Mouse (Mus musculus) lung, adult 18-20 months (tissue): ENCODE measurements around the gene Nenf.

Experiments used
- DNase-seq, 2 experiments: peaks; one replicate each; pipeline ENCODE4 v3.0.0; 2022; ENCODE audit warnings: mixed read lengths in 2 of 2

Gene Nenf

DNA sequence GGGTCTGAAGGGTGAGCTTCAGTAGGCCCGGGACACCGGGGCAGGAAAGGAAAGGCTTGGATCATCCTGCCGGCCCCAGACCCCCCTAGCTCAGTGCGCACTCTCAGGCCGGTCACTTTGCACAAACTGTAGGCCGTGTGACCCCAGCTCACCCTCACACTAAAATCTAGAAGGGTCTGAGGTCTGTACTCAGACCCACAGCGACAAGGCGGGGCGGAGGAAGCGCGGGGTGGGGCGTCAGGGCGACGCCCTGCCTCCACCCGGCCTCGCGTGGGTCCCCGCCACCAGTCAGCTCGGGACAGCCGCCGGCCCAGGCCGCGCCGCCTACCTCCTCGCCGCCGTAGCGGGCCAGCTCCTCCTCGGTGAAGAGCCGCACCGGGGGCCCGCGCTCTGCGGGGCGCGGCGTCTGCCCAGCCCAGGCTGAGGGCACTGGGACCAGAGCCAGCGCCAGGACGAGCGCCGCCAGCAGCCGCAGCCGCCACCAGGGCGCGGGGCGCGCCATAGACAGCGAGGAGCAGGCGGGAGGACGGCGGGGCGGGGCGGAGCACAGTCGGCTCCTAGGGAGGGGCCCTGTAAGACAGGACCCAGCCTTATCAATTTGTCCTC, at the start of gene Nenf:
TSS of gene Nenf (minus strand) at position 604 of the 606 bp plus-strand sequence.
- DNase-seq = peak; percentile 82 to 83

DNA sequence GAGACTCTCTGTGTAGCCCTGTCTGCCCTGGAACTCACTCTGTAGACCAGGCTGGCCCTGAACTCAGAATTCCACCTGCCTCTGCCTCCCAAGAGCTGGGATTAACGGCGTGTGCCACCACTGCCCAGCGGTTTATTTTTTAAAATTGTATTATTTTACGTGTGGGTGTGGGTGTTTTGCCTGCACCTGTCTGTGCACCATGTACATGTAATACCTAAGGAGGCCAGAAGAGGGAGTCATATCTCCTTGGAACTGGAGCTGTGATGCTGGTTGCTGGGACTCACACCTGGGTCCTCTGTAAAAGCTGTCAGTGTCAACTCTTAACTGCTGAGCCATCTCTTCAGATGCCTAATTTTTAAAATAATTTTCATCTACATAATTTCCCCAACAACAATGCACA, 46.5 kb upstream of the Nenf start:
- DNase-seq = peak in 1 of 2 experiments; percentile 28

DNA sequence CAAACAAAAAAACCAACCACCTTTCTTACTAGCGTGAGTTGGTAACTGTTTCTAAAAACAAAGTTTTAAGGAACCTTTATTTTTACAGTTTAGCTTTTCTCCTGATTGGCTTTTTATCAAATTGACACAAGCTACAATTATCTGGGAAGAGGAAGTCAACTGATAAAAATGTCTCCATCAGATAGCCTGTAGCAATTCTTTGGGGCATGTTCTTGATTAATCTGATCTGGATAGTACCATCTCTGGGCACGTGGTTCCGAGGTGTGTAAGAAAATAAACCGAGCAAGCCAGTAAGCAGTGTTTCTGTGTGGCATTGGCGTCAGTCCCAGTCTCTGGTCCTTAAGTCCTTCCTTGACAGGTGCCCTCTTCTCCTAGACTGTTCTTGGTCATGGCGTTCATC, 44.4 kb upstream of the Nenf start:
- DNase-seq = no peak

DNA sequence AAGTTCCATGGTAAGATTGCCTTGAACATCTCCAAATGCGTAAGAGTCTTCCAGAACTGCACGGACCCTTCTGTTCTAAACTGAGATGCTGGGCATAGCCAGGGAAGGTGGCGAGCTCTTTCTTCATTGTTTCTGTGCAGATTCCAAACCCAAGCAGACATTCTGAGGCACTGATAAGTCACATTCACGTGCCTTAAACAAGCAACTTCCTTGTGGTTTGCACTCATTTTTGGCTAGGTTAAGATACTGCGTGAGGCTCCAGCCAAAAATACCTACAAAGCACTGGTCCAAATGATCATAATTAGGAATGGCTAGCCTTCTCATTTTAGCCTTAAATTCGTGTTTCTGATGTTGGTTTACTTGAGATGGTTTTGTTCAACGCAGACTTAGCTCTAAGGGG, 41.5 kb upstream of the Nenf start:
- DNase-seq = no peak

DNA sequence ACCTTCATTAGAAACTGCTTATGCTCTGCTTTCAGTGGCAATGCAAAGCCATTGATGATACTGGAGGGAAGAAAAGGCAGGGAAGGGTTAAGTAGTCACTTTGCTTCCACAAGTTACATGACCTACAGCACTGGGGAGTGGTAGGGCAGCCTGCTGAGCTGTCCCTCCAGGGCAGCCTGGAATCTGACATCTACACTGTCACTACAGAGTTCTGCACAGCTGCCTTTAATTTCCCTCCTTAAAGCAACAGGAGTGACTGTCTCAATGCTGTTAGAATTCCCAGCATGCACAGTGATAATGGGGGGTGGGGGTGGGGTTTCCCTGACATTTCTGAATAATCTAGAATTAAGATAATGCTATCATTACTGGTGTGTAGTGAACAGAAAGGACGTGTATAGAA, 38.9 kb upstream of the Nenf start:
- DNase-seq = no peak

DNA sequence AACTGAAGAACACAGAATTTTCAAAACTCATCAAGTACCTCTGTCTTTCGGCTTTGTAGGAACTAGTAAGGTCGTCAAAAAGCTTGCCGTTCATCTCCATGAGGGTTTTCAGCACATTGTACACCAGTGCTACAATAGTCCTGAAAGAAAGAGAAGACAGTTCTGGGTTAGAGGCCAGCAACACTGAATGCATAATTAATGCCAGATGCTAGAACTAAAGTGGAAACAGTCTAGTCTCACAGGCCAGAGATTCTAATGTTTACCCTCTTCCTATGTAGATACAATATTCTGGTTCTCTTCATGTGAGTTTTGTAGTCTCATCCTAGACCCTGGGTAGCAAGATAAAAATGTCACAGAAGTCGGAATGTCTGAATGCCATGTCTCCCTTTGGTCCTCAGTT, 35.8 kb upstream of the Nenf start:
- DNase-seq = no peak

DNA sequence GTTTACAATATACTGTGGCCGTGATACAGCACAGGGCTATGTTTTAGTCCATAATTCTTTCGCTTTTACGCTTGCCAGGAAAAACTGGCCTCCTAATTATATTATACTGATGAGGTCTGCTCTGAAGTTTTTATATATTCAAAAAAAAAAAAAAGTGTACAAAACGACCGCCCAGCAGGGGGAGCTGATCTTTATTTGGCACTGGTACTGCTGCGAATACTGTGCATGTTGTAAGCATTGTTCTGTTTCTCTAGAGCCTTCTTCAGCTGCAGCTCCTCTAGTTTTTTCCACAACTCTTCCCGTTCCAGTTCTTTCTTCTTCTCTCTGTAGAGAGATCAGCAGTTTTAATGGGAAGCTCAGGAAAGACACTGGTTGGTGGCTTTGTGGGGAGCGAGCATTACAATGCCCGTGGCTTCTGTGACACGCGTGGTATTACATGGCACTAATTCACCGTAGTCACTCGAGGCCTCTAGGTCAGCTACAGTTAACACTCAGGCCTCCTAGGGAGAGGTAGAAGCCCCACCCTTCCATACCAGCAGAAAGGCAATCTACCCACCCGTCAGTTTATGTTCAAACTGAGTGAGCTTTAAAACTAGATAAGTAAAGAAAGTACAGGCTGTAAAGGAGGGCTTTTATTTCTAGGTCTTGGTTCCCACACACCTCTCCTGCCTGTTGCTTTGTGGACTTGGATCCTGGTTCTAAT, 34.9 kb upstream of the Nenf start:
- peak in 1 of 2 experiments; percentile 29 for DNase-seq

DNA sequence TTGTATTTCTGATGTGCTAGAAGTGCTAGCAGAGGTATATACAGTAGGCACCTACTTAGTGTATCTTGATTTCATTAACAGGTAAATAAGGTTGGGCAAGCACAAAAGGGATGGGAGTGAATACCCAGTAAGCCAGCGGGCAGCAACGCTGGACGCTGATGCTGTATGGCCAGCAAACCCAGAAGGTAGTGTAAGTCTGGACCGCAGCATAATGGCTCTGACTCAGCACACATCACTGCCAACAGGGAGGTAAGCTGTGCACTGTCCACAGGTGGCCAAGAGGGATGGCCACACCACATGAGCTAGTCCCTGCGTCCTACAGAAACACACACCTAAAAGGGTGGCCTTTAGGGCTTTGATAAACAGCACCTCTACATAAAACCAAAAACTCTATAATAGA, 32.4 kb upstream of the Nenf start:
- no peak for DNase-seq

DNA sequence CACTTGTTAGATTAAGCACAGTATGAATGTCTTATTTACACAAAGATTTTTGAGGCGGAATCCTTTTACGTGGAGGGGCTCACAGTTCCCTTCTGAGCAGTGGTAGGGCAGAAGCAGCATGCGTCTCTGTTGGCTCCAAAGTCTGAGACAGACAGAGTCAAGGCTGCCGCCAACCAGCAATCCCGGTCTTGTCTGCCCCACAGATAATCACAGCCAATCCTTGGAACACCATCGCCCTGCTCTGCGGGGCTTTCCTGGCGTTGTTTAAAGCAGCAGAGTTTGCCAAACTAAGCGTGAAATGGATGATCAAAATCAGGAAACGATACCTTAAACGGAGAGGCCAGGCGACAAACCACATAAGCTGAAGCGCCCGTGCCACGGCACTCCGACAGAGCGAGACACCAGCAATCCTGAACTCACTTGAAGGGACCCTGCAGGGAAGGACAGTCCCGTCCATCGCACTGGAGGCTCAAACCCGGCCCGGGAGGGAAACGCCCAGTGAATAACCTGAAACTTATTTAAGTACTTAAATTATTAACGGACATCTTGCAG, 31.6 kb upstream of the Nenf start:
- DNase-seq = no peak

DNA sequence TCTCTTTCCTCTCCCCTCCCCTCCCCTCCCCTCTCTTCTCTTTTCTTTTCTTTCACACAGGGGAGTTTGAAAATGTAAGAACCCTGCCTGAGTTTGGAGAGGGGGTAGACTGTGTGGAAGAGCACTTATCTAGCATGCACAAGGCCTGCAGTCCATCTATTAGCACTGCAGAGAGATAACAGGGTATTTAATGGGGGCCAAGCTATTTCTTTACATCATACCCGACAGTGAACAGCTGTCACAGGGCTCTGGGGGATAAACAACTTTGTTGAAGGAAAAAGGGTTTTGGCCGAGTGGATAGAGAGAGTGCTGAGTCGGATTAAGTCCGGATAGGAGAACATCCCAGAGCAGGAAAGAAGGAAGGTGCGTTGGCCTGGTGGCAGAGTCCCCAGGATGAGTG, 31.0 kb upstream of the Nenf start:
- no peak for DNase-seq

DNA sequence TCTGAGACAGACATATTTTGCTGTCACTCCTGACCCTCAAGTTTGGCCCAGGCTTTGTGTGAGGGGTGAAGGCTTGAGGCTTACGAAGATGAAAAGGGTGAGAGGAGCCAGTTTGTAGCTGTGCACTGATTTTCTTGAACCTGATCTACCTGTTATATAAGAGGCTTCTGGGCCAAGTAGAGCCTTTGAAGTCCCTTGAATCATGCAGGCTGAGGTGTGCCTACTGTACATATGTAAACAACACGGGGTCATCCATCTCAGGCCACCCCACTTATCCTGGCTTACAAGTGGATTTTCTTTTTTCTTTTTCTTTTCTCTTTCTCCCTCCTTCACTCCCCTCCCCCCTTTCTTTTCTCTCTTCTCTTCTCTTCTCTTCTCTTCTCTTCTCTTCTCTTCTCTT, 30.6 kb upstream of the Nenf start:
- DNase-seq = no peak

DNA sequence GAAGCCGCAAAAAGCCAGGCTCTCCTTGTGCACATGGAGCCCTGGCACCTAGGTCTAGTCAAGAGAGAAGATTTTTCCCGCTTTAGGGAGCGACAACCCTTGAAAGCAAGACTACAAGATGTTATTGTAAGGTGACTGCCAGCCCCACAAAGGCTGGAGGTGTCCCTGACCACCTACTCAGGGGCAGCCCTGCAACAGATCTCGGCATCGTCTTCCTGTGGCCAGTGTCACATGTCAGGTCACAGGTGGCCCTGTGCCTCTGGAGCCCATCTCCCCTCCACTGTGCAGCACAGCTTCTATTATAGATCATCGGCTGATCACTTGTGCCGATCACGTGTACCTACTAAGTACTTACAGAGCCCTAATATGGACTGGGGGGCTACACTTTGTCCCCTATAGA, 29.6 kb upstream of the Nenf start:
- no peak for DNase-seq

DNA sequence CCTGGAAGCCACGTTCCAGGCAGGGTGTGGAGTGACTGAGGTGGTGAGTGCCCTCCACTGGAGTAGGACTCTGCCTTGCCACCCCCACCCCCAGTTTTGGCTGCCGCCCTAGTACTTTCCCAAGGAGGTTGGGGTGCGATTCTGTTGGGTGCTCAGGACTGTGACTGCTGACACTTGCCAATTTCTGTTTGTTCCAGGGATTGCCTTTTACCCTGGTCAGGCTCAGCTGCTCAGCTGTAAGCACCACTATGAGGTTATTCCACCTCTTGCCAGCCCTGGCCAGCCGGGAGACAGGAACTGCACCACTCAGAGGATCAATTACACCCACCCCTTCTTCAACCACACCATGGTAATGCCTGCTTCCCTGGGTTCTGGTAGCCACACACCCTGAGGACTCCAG, 22.5 kb upstream of the Nenf start:
- no peak for DNase-seq

DNA sequence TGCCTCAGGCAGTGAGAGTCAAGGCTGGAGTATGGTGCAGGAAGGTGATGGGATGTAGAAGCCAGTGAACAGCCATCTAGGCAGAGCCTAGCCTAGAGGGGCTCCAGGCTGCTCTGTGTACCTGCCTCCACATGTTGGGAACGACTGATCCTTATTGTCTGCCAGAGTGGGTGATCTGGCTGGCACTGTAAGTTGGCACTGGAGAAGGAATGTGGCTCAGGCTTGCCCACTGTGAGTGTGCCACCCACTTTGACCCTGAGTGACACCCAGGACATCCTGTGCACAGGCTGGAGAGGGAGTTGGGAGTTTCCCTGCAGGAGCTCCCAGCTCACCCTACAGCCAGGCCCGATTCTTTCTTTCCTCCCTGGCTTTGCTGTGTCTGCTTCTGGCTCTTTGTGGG, 21.9 kb upstream of the Nenf start:
- DNase-seq = no peak

DNA sequence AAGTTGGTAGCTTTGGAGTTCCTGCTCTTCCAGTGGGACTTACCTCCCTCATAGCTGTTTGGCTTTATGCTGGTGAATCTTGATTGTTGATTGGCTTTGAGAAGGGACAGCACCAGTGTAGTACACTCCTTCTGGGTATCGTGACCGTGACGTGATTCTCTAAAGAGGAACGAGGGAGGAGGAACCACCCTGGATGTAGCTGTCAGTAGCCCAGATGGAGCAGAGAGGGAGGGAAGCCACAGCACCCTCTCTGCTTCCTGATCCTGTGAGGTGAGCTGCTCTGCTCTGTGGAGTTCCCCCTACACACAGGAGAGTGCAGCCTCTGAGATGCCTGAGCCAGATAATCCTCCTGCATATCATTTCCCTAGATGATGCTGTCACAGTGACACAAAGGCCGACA, 16.5 kb upstream of the Nenf start:
- no peak for DNase-seq

DNA sequence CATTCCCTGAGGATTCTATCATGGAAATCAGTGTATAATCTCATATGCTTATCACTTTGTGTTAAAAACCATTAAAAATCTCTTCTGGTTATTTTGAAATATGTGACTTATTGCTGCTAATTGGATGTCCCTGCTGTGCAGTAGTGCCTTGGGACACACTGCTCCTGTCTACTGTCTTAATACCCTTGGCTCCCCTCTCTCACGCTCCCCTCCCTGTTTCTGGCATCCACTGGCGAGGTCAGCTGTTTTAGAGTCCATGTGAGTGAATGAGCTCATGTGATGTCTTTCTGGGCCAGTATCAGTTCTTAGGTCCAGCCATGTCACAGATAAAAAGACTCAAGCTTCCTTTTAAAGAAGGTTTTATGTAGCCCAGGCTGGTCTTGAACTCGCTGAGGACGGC, 12.4 kb upstream of the Nenf start:
- DNase-seq = no peak

DNA sequence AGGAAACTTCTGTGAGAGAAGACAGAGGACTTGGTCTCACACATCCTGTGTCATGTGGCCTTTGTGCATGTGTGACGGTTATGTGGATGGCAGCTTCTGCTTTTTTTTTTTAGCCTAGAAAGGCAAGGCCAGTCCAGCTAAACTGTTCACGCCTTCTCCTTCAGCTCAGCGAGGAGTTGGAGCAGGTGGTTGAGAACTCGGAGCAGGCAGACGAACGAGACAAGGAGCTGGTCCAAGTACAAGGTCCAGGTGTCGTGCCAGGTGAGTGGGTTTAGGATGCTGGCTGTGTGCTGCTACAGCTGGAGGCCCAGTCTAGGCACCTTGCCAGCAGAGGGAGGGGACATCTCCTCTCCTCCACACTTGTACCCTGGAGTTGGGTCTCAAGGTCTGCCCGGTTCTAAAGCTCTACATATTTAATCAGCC, 10.0 kb upstream of the Nenf start:
- no peak for DNase-seq

DNA sequence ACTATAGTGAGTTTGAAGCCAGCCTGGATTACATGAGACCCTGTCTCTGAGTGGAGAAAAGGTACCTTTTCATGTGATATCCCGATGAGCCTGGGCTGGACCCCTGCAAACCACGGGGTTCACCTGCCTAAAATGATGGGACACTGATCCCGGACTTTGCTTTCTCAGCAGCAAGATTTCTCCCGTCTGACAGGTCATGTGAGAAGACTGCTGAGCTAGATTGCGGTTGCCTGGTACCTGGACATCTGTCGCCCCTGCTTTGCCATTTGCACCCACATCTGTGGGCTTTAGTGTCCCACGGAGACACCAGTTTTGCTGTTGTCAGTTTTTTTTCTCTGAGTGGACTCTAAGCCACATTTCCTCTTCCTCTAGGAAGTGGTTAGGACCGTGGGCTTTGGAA, 9.3 kb upstream of the Nenf start:
- DNase-seq = no peak

DNA sequence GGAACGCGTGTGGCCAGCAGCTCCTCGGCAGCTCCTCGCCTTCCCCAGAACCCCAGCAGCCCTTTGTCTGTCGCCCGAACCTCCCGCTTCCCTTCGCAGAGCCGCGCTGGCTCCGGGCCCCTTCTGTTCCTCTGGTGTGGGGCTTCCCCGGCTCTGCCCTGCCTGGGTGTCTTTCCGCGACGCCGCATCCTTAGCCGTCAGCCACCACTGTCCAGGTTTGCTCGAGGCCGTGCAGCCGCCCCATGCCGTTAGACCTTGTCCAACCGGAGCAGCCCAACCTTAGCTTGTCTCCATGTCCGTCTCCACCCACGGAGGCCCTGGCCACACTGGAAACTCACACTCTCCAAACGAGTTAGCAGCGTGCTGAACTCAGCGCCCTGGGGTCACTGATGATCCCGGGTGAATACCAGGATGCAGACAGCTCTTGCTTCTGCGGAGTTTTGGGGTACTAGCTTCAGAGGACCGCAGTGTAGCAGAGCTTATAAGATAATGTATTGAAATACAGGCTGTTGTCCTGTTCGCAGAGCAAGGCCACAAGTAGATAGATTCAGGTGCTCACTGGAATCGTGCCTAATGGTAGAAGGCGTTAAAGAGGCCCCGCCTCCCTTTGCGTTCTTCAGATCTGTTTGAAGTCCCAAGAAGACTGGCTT, 8.4 kb upstream of the Nenf start:
- DNase-seq = peak; percentile 40 to 49

DNA sequence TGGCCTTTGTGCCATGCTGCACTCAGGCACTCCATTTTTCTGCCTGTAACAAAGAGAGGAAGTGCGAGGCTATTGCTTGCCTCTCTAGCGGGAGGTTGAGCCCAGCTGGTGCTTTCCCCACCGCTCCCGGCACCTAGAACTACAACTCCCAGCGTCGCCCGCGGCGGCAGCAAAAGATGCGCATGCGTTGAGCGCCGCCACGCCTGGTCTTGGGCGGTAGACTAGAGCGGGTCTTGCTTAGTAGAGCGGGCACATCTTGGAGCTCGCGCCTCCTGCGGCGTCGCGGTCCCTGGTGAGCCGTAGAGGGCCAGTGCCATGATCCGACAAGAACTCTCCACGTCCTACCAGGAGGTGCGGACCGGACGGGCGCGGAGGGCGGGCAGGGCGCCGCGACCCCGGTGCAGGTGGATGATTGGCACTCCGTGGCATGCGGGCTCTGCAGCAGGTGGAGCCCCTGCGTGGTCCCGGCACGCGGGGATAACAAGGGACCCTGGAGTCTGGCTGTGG, 7.8 kb upstream of the Nenf start, which contains the start of gene Tmem206:
TSS of gene Tmem206 (plus strand) at position 187 of the 507 bp plus-strand sequence.
- peak; percentile 96 for DNase-seq

DNA sequence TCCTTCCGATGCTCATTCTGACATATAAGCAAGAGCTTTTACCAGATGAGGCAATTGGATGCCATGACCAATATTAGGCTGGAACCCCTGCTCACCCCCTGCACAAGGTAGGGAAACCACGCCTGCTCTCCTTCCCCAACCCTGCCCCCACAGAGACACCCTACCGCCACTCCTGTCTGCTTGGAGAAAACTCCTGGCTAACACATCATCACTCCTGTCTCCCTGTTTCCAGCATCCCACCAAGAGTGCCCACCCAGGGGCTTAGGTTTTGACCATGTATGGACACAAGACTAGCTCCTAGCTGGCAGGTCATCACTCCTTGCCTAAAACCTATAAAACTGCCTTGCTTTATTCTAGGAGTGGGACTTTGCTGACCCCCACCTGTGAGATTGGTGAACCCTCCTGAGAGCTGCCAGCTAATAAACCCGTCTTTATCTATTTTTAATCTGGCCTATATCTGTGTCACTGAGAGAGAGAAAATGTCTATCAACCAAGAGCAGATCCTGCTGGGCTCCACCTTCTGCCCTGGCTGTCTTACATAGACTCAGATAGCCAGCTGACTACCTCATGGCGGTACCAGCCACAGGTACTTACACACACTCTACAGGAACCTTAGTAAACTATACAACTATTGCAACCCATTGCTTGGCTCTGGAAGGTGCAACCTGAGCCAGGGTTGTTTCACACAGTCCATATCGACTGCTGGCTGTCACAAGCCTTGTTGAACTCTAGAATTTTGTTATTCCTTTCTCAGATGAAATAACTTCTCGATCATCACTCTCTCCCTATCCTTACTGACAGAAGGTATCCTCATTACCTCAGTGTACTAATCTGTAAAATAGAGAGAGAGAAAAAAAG, 7.0 kb upstream of the Nenf start:
- DNase-seq = no peak

DNA sequence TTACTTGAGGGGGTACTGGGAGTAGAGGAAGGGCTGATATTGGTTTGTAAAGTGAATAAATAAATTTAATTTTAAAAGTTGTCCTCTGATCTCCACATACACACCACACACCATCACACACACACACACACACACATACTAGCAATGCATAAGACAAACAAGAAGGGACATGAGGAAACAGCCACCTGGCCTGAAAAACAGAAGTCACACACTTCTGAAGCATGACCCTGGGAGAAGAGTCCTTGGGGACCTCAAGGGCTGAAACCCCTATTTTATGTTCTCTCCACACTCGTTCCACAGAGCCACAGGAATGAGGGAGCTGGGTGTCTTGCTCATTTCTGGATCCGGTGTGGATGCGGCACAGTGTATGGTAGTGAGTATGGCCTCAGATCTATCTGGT, 5.4 kb upstream of the Nenf start:
- DNase-seq = no peak

DNA sequence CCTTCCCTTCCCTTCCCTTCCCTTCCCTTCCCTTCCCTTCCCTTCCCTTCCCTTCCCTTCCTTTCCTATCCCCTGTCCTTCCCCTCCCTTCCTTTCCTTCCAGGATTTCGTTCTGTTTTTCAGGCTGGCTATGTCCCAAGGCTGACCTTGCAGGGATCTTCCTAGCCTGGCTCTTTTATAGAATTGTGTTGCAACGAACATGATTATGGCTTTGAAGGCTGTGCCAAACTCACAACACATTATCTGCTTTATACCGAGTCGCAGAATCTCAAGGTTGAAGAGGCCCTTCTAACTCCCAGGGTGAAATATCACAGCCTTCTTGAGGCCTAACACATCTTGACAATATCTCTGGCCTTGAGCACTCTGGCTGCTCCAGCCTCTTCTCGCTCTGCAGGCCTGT, 692 bp upstream of the Nenf start:
- DNase-seq = no peak
